Mouse (Mus musculus) lung, postnatal 36 days (tissue): ENCODE measurements around the gene Pigz.
A peak's percentile ranks its signal among the peaks of the same experiment; 100 is the strongest.

ENCODE experiments used
- DNase-seq: peaks from one replicate; pipeline ENCODE4 v3.0.0; 2022; ENCODE audit warnings: mixed read lengths

Pigz gene

GRCm38 (mm10) chr16:31933751-31934549 lies at the start of gene Pigz:
Pigz (plus strand) TSS chr16:31933851.
- DNase-seq: peak; percentile 25

DNA sequence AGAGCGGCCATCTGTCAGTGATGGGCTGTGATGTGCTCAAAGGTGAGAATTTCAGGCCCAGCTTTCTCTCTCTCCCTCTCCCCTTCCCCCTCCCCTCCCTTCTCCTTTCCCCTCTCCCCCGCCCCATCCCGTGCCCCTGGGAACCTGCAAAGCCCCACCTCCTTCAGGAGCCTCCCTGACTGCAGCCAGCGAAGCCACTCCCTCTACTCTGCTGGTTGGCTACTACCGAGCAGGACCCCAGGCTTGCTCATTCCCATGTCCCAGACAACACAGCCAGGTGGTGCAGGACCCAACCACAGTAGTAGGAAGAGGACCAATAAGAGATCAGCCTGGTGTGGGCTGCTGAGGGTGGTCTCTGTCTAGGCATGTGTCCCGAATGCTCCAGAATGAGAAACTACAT lies 49.7 kb upstream of the Pigz start:
- no peak for DNase-seq

DNA sequence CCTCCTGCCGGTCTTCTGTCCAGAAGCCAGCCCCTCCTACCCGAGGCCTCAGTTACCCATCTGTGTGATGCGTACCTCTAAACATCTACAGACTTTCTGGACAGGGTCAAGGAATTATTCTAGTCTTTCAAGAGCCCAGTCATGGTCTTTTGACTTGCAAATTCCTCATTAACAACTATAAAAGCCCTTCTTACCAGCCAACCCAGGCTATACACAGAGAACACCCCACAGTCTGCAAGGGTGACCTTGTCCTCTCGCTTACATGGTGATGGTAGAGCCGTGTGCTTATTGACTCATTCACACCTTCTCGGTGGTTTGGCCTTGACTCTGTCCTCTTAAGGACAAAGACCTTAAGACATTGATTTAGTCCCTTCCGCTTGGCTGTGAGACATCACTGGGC lies 42.7 kb upstream of the Pigz start:
- DNase-seq: no peak

- DNase-seq: no peak
Observed at GRCm38 (mm10) chr16:31893396-31894141, 40.1 kb upstream of the Pigz start.

GRCm38 (mm10) chr16:31896971-31897774 lies 36.5 kb upstream of the Pigz start:
- DNase-seq: peak; percentile 17

DNA sequence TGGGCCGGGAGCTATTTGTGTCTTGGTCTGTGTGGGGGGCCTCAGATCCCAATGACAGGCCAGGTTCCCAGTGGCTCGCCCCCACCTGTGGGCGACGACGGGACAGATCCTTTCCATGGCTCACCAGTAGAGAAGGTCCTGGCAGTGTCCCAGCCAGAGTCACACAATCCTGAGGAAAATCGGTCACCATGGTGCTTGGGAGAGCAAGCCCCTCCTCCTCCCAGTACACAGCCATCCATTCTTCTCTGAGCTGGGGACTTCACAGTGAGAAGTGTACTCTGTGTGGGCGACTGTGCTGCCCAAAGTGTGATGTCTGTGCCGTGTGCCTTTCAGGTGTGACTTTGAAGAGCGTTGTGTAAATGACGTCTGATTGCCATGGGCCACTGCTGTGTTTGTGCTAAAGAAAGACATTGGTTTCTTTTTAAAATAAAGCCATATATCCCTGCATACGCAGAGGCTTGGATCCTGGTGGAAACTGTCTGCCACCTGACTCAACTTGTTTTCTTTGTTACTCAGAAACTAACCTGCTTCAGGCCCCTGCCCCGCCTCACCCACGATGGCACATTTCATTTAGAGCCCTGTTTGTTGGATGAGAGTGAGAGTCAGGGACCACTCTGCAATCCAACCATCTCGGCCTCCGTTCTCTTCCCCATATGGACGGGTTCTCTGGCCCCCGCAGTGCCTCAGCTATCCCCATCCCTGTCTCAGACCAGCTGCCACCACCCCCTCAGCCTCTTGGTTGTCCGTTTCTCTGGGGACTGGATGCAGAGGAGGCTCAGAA lies 34.9 kb upstream of the Pigz start:
- no peak for DNase-seq

- DNase-seq: no peak
Observed at GRCm38 (mm10) chr16:31901886-31902285, 31.8 kb upstream of the Pigz start.

GRCm38 (mm10) chr16:31903239-31903638 lies 30.4 kb upstream of the Pigz start:
- DNase-seq: no peak

DNA sequence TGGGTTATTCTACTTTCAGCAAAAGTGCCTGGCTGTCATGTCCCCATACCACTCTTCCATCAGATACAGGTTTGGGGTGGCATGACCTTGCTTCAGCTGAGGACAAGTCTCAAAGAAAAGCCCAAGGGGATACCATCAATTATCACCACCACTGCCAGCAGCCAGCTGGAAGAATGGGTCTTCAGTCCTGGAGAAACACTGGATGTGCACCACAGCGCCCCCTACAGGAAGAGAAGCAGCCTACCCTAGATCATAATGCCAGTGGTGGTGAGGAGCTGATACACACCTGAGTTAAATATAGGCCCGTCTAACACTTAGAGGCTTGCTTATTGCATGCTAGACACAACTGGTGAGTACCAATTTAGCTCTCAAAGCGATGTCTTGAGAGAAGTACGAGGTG lies 28.3 kb upstream of the Pigz start:
- no peak for DNase-seq

GRCm38 (mm10) chr16:31905891-31906825 lies 27.5 kb upstream of the Pigz start:
- no peak for DNase-seq

DNA sequence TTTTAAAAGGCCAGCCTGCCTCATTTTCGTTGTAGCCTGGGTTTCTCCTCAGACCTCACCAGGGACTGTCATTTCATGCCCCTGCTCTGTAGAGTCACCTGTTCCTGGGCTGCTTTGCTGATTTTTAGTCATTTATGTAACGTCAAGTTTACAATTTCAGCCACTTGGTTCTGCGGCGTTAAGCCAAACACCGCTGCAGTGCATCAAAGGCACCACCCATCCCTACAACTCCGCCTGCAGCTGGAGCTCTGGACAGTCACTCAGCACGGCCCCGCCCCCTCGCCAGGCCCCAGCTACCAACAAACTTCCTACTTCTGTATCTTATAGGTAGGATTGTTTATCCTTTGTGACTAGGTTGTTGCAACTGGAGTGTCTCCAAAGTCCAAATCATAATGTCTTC lies 26.8 kb upstream of the Pigz start:
- peak; percentile 49 for DNase-seq

DNA sequence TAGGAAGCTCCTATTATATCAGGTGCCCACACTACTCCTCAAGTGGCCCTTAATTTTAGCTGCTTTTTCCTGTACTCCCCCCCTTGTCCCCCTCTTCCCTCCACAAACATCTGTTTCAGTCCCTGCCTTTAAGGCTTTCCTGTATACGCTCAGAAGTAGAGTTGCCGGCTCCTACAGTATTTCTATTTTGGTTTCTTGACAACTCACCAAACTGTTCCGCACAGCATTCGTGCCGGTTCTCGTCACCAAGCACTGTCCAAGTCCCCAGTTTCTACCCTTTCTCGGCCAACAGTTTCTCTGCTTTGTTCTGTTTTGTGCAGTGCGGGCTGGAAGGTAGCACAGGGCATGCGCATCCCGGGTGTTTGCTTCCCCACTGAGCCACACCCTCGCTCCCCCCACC lies 24.7 kb upstream of the Pigz start:
- DNase-seq: no peak

DNA sequence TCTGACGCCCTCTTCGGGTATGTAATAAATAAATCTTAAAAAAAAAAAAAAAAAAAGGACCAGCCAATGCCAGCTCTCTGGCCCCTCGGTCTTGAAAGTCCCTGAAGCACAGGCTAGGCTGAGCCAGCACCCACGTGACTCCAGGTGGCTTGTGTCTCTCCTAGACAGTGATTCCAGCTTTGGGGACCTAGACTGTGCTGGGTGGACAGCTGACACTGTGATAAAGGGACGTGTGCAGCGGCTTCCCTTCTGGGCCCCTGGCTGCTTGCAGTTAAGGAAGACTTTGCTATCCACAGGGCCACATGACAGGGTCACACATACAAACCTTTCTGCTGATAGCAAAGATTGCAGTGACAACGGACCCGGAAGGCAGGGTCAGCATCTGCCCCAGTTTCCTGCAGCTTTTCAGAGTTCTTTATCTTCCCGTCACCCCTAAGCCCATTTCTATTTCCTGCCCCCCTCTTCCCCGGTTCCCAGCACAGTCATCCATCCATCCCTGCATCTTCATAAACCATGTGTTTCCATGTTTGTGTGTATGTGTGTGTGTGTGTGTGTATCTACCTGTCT lies 23.3 kb upstream of the Pigz start:
- DNase-seq: no peak

DNA sequence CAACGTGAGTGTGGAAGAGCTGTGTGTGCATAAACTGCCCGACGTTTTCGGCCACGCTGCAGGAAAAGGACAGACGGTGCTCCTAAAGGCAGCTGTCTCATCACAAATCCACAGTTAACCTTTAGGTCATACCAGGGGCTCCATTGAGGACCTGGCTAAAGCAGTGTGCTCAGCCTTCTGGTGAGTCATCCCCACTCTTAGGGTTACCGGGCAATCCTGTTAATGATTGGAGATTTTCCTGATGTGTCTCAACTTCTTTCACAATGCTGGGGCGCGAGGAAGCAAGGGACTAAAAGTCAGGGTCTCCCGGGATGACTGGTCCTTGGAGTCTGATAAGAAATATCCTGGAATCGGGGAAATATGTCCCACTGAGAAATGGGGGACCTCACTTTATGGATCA lies 15.9 kb upstream of the Pigz start:
- DNase-seq: no peak

- peak; percentile 87 for DNase-seq
Observed at GRCm38 (mm10) chr16:31918248-31918724, 15.4 kb upstream of the Pigz start.

- no peak for DNase-seq
Observed at GRCm38 (mm10) chr16:31924368-31924767, 9.3 kb upstream of the Pigz start.

DNA sequence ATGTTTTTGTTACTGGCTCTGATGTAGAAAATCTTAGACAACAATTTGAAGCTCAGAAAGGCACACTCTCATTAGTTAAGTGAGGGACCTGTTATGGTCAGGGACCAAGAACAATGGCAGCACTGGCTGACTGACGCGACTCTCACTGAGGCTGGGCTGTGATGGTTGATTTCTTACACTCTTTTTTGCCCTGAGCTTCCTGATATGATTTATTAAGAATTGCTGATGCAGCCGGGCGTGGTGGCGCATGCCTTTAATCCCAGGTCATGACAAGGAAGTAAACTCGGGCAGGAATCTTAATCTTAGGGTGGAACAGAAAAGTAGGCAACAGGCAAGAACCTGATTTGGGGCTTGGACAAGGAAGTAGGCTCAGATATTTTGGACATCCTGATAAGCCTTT lies 7.6 kb upstream of the Pigz start:
- no peak for DNase-seq

DNA sequence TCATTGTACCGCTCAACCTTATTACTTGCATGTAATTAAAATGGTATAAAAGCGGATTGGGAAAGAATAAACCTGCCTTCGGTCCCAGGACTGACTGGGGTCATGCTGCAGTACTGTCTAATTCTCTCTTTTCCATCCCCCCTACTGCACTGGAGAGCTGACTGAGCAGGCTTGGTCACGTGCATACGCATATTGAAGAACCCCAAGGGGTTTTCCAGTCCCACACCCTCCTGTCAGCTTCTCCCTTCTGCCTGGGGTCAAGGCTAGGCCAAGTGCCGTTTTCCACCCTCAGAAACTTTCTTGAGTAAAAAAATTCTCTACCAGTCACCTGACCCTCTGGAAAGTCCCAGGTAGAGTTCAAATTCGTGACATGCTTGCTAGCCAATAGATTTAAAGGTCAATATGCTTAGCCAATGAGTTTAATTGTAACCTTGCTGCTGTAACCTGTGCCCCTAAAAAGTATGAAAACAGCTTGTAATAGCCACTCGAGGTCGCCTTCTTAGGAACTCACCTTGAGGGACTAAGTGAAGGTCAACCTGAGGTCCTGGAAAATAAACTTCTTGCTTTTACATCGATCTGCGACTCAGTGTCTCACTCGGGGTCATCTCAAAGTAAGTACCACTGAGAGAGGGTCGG lies 7.0 kb upstream of the Pigz start:
- no peak for DNase-seq

DNA sequence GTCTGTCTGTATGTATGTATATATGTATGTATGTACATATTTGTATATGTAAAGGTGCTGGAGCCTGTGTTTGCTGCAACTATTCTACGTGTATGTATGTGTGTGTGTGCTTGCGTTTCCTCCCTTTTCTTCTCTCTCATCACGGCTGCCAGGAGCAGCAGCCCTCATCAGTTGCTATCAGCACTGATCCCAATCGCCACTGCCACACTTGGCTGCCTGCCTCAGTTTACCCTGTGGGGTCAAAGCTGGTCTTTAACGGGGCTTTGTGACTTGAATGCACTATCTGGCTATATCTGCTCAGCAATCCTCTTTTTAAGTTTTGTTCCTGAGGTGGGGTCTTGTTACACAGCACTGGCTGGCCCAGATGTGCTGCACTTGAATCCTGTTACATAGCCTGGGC lies 6.2 kb upstream of the Pigz start:
- no peak for DNase-seq

DNA sequence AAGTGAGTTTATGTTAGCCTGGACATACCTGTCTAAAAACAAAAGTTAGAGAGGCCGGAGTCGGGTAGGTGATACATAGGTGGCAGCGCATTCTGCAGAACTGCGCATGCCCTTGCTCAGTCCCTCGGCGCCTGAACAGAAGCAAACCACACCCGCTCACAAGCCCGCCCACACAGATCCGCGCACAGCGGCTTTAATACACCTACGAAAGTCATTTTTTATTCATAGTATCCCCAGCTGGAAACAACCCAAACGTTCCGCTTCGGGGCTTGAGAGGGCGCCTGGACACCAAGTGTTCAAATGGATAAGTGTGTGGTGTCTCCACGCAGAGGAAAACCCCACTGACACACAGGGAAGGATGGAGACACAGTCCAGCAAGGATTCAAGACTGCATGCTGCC lies 2.3 kb upstream of the Pigz start:
- DNase-seq: no peak

GRCm38 (mm10) chr16:31932255-31932654 lies 1.4 kb upstream of the Pigz start:
- DNase-seq: no peak
